Mouse (Mus musculus) ES-E14 (cell line): Measurements from ENCODE around the gene Gm45717.

Source experiments
- CHD2 ChIP-seq: IDR thresholded peaks from 2 replicates; pipeline ENCODE4 v1.6.1; 2014; ENCODE audit warnings: mild to moderate bottlenecking, low read depth, low read length, inconsistent platforms
- HCFC1 ChIP-seq: IDR thresholded peaks from 2 replicates; pipeline ENCODE4 v1.6.1; 2012; ENCODE audit warnings: low read length, inconsistent platforms, borderline replicate concordance; ENCODE audit not compliant: insufficient read depth
- MAFK ChIP-seq: IDR thresholded peaks from 2 replicates; pipeline ENCODE4 v1.6.1; 2014; ENCODE audit warnings: mild to moderate bottlenecking, low read depth, low read length, inconsistent platforms; ENCODE audit not compliant: insufficient read depth
- ZC3H11A ChIP-seq: IDR thresholded peaks from 2 replicates; pipeline ENCODE4 v1.6.1; 2012; ENCODE audit warnings: low read depth, mild to moderate bottlenecking, inconsistent platforms, low read length, borderline replicate concordance
- ZNF384 ChIP-seq: IDR thresholded peaks from 2 replicates; pipeline ENCODE4 v1.6.1; 2012; ENCODE audit warnings: low read depth, low read length, inconsistent platforms

GRCm38 (mm10) chr7:140923070-140923775, 32.5 kb downstream of the Gm45717 start:
- TF ChIP-seq MAFK (no peak), ZC3H11A (no peak), ZNF384 (no peak), CHD2 (no peak), HCFC1 (no peak)
